In genomic region chrX:151045850-151046249, GRCm38 (mm10) we compare ENCODE assay signal across 8 mouse cellular contexts. TPM values are rescaled to one million over a fixed set of nuclear protein-coding genes. Genes with fewer than 3 reads are reported as not detected.
DNase-seq lines count a peak whose midpoint lies in the region; ATAC-seq lines count a peak whose summit lies in the region.

Gene Fgd1, plus strand, starts transcription at chrX:151046150.

- no peaks in the 10 kb centered on the region for H3K9me3 ChIP-seq in heart, embryonic 14.5 days (ENCODE audit: control insufficient read depth, low read length)
- no peaks in the 10 kb centered on the region; the same call in 1 of the 2 replicates for H3K9me3 ChIP-seq in limb, embryonic 15.5 days

- peak within 1 kb of the TSS; percentile 70 for H3K4me2 ChIP-seq in heart, embryonic 14.5 days (ENCODE audit: low read length)
- peak within 1 kb of the TSS; percentile 49 for H3K4me2 ChIP-seq in limb, embryonic 15.5 days

- peak within 1 kb of the TSS; percentile 66 to 80 for H3K4me3 ChIP-seq in heart, embryonic 14.5 days (ENCODE audit: control insufficient read depth in 1 of 2, insufficient read depth in 1 of 2, low read depth in 1 of 2, low read length in 2 of 2)
- H3K4me3 ChIP-seq in limb, embryonic 15.5 days = peak within 1 kb of the TSS; percentile 63

- H3K27me3 ChIP-seq in heart, embryonic 14.5 days (ENCODE audit: control insufficient read depth, insufficient read depth, low read length) = no peaks in the 10 kb centered on the region
- no peaks in the 10 kb centered on the region for H3K27me3 ChIP-seq in limb, embryonic 15.5 days

- intact Hi-C loops in heart, postnatal 10 days (cut with DNase I) = loop anchor here (2.0 to 5.0 kb wide), 2 partner anchors 29 to 41 kb away; partner anchors contain the start of gene Gnl3l

- H3K36me3 ChIP-seq in heart, embryonic 14.5 days (ENCODE audit: control insufficient read depth, insufficient read depth, low read length) = no peaks in the 10 kb centered on the region
- no peaks in the 10 kb centered on the region for H3K36me3 ChIP-seq in limb, embryonic 15.5 days

- H3K4me1 ChIP-seq in heart, embryonic 14.5 days (ENCODE audit: control insufficient read depth in 2 of 2, insufficient read depth in 2 of 2, low read length in 2 of 2) = peaks cover 4 to 8% of the 10 kb centered on the region in 2 experiments; a peak in 3 of 4 replicates
- peaks cover 16% of the 10 kb centered on the region for H3K4me1 ChIP-seq in limb, embryonic 15.5 days

- H3K27ac ChIP-seq in heart, embryonic 14.5 days (replicated peaks in 1 of 2; ENCODE audit: control insufficient read depth in 1 of 2, insufficient read depth in 1 of 2, low read depth in 2 of 2, low read length in 2 of 2) = peak within 1 kb of the TSS; percentile 79 to 81
- peak within 1 kb of the TSS; percentile 93 for H3K27ac ChIP-seq in limb, embryonic 15.5 days

- H3K9ac ChIP-seq in heart, embryonic 14.5 days (ENCODE audit: low read length) = peak within 1 kb of the TSS; percentile 87
- H3K9ac ChIP-seq in limb, embryonic 15.5 days = peak within 1 kb of the TSS; percentile 74; the same call in 1 of the 2 replicates

- no peak for DNase-seq in heart, adult 8-10 months (ENCODE audit: low spot score)
- no peak for DNase-seq in adrenal gland, postnatal 10 days
- DNase-seq in heart, postnatal 10 days = no peak
- DNase-seq in frontal cortex, postnatal 14 days (ENCODE audit: low spot score in 2 of 2) = no peak
- DNase-seq in embryo, embryonic 10.5 days (ENCODE audit: low spot score) = no peak
- no peak for DNase-seq in kidney, postnatal 14 days

- 86% methylated on average over 8 of the region's 8 CpGs for WGBS in heart, embryonic 14.5 days
- 94% methylated on average over 8 of the region's 8 CpGs for WGBS in limb, embryonic 15.5 days

- ATAC-seq in heart, embryonic 14.5 days (ENCODE audit: insufficient number of reproducible peaks, insufficient read depth, low FRiP score, low read depth) = no peak
- no peak for ATAC-seq in limb, embryonic 15.5 days (ENCODE audit: insufficient number of reproducible peaks, low FRiP score, low TSS enrichment, low read depth)

RNA-seq across cellular contexts. Expression of gene Fgd1, which starts in this region (rescaled TPM):
- 7.4 and 8.0 TPM in 2 replicates for polyA plus RNA-seq in heart, embryonic 14.5 days (2014; fragmentation: Nextera tagmentation; extraction: Ambion mirVana)
- total RNA-seq in heart, adult 8-10 months (2022) = 1 to 10 TPM; 6.5 to 9.4 (median 7.5) TPM
- total RNA-seq in adrenal gland, postnatal 10 days (2021) = 10 to 100 TPM; 17.4 to 19.7 TPM
- 10 to 100 TPM; 16.1 to 20.1 TPM for total RNA-seq in heart, postnatal 10 days (2021)
- 10.0 and 11.5 TPM in 2 replicates for polyA plus RNA-seq in limb, embryonic 15.5 days (2015; fragmentation: Nextera tagmentation; extraction: Ambion mirVana)
